Mouse (Mus musculus) heart, adult 10 weeks (tissue): ENCODE measurements around the gene Angptl3. TPM values are rescaled to one million over a fixed set of nuclear protein-coding genes. Genes with fewer than 3 reads are reported as not detected.

ENCODE experiments used
- polyA plus RNA-seq: library from polyadenylated mRNA; stranded (reverse); fragments of 350-450 nt; fragmentation: Illumina TruSeq; extraction: RNeasy Lipid Tissue Mini Kit (QIAGEN cat#74804); gene quantifications from one replicate; pipeline ENCODE4 v1.2.3, GENCODE M21; 2014; ENCODE audit warnings: low read depth, low replicate concordance

Gene Angptl3
- 6.3 TPM for polyA plus RNA-seq

DNA sequence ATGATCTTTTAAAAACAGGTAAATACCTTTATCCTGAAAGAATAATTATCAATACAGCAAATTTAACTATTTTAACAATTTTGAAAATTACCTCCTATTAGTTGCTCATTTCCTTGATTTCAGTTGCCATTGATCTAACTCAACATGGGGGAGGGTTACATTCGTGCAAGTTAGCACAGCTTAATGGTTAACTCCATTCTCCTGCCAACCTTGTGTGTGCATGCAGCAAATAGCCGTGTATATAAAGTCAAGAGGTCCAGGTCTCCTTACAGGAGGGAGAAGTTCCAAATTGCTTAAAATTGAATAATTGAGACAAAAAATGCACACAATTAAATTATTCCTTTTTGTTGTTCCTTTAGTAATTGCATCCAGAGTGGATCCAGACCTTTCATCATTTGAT, at the start of gene Angptl3:
Gene Angptl3 (plus strand): TSS at position 269 of the 400 bp plus-strand sequence.

Other genes with a start within 250 kb of the Angptl3 start
- 0.63 TPM for gene Kank4, start 213.4 kb upstream of the Angptl3 start, polyA plus RNA-seq
- not detected for gene I0C0044D17Rik, start 207.1 kb upstream of the Angptl3 start, polyA plus RNA-seq
- 14.7 TPM for gene Usp1, start 107.1 kb upstream of the Angptl3 start, polyA plus RNA-seq
- gene Dock7, start 90.0 kb downstream of the Angptl3 start, polyA plus RNA-seq, result 12.5 TPM
- gene Atg4c, start 163.0 kb downstream of the Angptl3 start, polyA plus RNA-seq, result 4.9 TPM